Mouse (Mus musculus) cerebral cortex, adult 2 months (tissue): ENCODE data around the gene Cngb1.

Experiments used
- WGBS: fragments of 180-500 bp; shearing (Covaris S2); methylation state at CpG from one replicate; pipeline ENCODE4 v1.1.7; 2018; 5-methylcytosine and 5-hydroxymethylcytosine counted together

The Cngb1 gene

GRCm38 (mm10) chr8:95200001-95200405 is 106.4 kb downstream of the Cngb1 start:
- 74% methylated on average over 9 of the region's 9 CpGs for WGBS

- WGBS, result 87% methylated on average over 11 of the region's 11 CpGs
Measured at GRCm38 (mm10) chr8:95195728-95196127, 110.7 kb downstream of the Cngb1 start.

- 96% methylated on average over 9 of the region's 9 CpGs for WGBS
Measured at GRCm38 (mm10) chr8:95191497-95192175, 114.7 kb downstream of the Cngb1 start.
